Mouse (Mus musculus) limb, embryonic 15.5 days (tissue): Measurements from ENCODE around the gene Pdcd4. TPM values are rescaled to one million over a fixed set of nuclear protein-coding genes. Genes with fewer than 3 reads are reported as not detected.

Source experiments
- ATAC-seq: fragments of 200-750 bp; cut with Nextera tagmentation; 2 replicates; pipeline ENCODE4 v1.8.0; 2017; ENCODE audit warnings: low read depth, moderate TSS enrichment; ENCODE audit not compliant: insufficient number of reproducible peaks, low FRiP score, low TSS enrichment
- H3K27ac ChIP-seq: fragments of 300-500 bp; sonication (generic); 2 replicates; pipeline ENCODE4 v1.5.1; 2015; ENCODE audit warnings: moderate library complexity, mild to moderate bottlenecking, inconsistent platforms
- H3K27me3 ChIP-seq: fragments of 300-500 bp; sonication (generic); 2 replicates; pipeline ENCODE4 v1.6.1; 2015; ENCODE audit warnings: inconsistent platforms
- H3K36me3 ChIP-seq: fragments of 300-500 bp; sonication (generic); 2 replicates; pipeline ENCODE4 v1.6.1; 2015; ENCODE audit warnings: inconsistent platforms
- H3K4me1 ChIP-seq: fragments of 300-500 bp; sonication (generic); 2 replicates; pipeline ENCODE4 v1.6.1; 2015; ENCODE audit warnings: inconsistent platforms
- H3K4me2 ChIP-seq: fragments of 300-500 bp; sonication (generic); 2 replicates; pipeline ENCODE4 v1.6.1; 2015; ENCODE audit warnings: mild to moderate bottlenecking, inconsistent platforms
- H3K4me3 ChIP-seq: fragments of 300-500 bp; sonication (generic); 2 replicates; pipeline ENCODE4 v1.5.1; 2015; ENCODE audit warnings: mild to moderate bottlenecking, inconsistent platforms
- H3K9ac ChIP-seq: fragments of 300-500 bp; sonication (generic); 2 replicates; pipeline ENCODE4 v1.6.1; 2015; ENCODE audit warnings: inconsistent platforms
- H3K9me3 ChIP-seq: fragments of 300-500 bp; sonication (generic); 2 replicates; pipeline ENCODE4 v1.6.1; 2016; ENCODE audit warnings: inconsistent platforms
- WGBS: fragments of 180-500 bp; shearing (Covaris S2); methylation state at CpG from one replicate; pipeline ENCODE4 v1.1.7; 2015; 5-methylcytosine and 5-hydroxymethylcytosine counted together
- polyA plus RNA-seq: library from polyadenylated mRNA; unstranded; fragments of >200 nt; fragmentation: Nextera tagmentation; extraction: Ambion mirVana; gene quantifications from 2 replicates; pipeline ENCODE4 v1.2.1, GENCODE M21; 2015

Pdcd4 gene
- polyA plus RNA-seq: 98.4 and 108 TPM in 2 replicates

GRCm38 (mm10) chr19:53892061-53892460 lies at the start of gene Pdcd4:
Gene Pdcd4 (plus strand): TSS chr19:53892231.
- H3K4me3 ChIP-seq: no peak within 1 kb of the TSS; the same call in 1 of the 2 replicates
- WGBS: 10% methylated on average over 3 of the region's 3 CpGs
- peak within 1 kb of the TSS; percentile 91 for H3K27ac ChIP-seq
- H3K4me1 ChIP-seq: peaks cover 57% of the 10 kb centered on the region
- H3K36me3 ChIP-seq: no peaks in the 10 kb centered on the region
- H3K4me2 ChIP-seq: no peak within 1 kb of the TSS
- no peak within 1 kb of the TSS for H3K9ac ChIP-seq
- H3K27me3 ChIP-seq: no peaks in the 10 kb centered on the region
- no peaks in the 10 kb centered on the region for H3K9me3 ChIP-seq
- ATAC-seq: peak; percentile 65

- no peak overlapping the region for H3K4me3 ChIP-seq
Measured at GRCm38 (mm10) chr19:53843972-53844371, 48.1 kb upstream of the Pdcd4 start.

GRCm38 (mm10) chr19:53848272-53848995 lies 43.6 kb upstream of the Pdcd4 start:
- H3K9ac ChIP-seq: no peak overlapping the region
- H3K27ac ChIP-seq: 0 out of 2 replicates have a peak overlapping the region, but pooled peaks have one; percentile 17
- 80% methylated on average over 10 of the region's 10 CpGs for WGBS
- no peak overlapping the region for H3K4me3 ChIP-seq
- no peaks in the 10 kb centered on the region for H3K9me3 ChIP-seq
- H3K4me1 ChIP-seq: peaks cover 36% of the 10 kb centered on the region
- ATAC-seq: no peak
- H3K27me3 ChIP-seq: no peaks in the 10 kb centered on the region
- no peak overlapping the region for H3K4me2 ChIP-seq
- H3K36me3 ChIP-seq: no peaks in the 10 kb centered on the region

More at GRCm38 (mm10) chr19:53843972-53844371, 48.1 kb upstream of the Pdcd4 start:
- H3K4me1 ChIP-seq: peaks cover 7% of the 10 kb centered on the region; the same call in 1 of the 2 replicates
- no peaks in the 10 kb centered on the region for H3K36me3 ChIP-seq
- H3K27me3 ChIP-seq: no peaks in the 10 kb centered on the region
- no peak overlapping the region for H3K9ac ChIP-seq
- WGBS: 90% methylated on average over 8 of the region's 8 CpGs
- H3K27ac ChIP-seq: no peak overlapping the region
- no peak for ATAC-seq
- no peak overlapping the region for H3K4me2 ChIP-seq
- no peaks in the 10 kb centered on the region for H3K9me3 ChIP-seq

- H3K9ac ChIP-seq: no peak overlapping the region
- H3K4me1 ChIP-seq: peaks cover 43% of the 10 kb centered on the region
- no peaks in the 10 kb centered on the region for H3K9me3 ChIP-seq
- peak overlapping the region; percentile 22 for H3K4me2 ChIP-seq
- no peak; the same call in 1 of the 2 replicates for ATAC-seq
- H3K36me3 ChIP-seq: no peaks in the 10 kb centered on the region
- no peak overlapping the region for H3K4me3 ChIP-seq
- WGBS: 21% methylated on average over 18 of the region's 18 CpGs
- H3K27me3 ChIP-seq: no peaks in the 10 kb centered on the region
- H3K27ac ChIP-seq: peak overlapping the region; percentile 82
Measured at GRCm38 (mm10) chr19:53850166-53850922, 41.7 kb upstream of the Pdcd4 start.

- no peak overlapping the region for H3K4me3 ChIP-seq
- H3K9me3 ChIP-seq: no peaks in the 10 kb centered on the region
- no peak for ATAC-seq
- H3K27ac ChIP-seq: peak overlapping the region; percentile 82
- H3K4me1 ChIP-seq: peaks cover 48% of the 10 kb centered on the region
- 72% methylated on average over 13 of the region's 13 CpGs for WGBS
- no peaks in the 10 kb centered on the region for H3K27me3 ChIP-seq
- no peak overlapping the region for H3K9ac ChIP-seq
- no peaks in the 10 kb centered on the region for H3K36me3 ChIP-seq
- H3K4me2 ChIP-seq: no peak overlapping the region
Measured at GRCm38 (mm10) chr19:53851352-53851751, 40.7 kb upstream of the Pdcd4 start.

DNA sequence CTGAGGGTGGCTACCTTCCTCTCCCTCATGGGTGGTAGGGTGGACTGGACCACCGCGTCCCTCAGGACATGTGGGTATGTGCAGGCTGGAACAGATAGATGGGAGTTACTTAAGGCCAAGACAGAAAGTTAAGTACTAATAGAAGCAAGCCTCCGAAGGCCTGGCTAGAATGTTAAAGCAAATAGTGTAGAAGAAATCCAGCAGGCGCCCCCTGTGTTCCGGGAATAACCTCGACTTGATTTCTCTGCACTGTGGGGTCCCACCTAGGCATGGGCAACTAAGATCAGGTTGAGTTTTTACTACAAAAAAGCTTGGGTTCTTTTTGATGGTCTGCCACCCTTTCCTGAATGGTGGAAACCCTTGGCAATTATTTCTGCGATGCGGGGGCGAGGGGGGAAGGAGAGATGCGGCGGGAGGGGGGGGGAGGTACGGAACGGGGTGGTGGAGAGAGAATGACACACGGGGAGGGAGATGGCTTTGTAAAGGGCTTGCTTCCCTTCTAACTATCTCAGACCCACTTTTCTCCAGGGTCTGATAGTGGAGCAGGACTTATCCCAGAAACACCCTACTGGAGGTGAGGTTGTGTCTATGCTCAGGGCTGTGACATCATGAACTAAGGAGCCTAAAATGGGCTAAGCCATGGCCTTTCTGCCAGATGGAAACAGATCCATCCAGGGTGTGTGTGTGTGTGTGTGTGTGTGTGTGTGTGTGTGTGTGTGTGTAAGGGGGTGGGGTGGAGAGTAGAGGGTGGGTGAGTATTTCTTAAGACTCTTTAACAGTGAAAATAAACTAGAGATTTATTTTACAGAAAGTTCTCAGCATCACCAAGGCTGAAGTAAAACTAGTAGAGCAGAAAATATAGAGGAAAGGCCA lies 40.0 kb upstream of the Pdcd4 start:
- no peaks in the 10 kb centered on the region for H3K27me3 ChIP-seq
- H3K4me2 ChIP-seq: 0 out of 2 replicates have a peak overlapping the region, but pooled peaks have one; percentile 24
- H3K36me3 ChIP-seq: no peaks in the 10 kb centered on the region
- no peaks in the 10 kb centered on the region for H3K9me3 ChIP-seq
- H3K4me1 ChIP-seq: peaks cover 55% of the 10 kb centered on the region
- 74% methylated on average over 14 of the region's 14 CpGs for WGBS
- H3K9ac ChIP-seq: no peak overlapping the region
- H3K27ac ChIP-seq: peak overlapping the region; percentile 82
- peak; percentile 27; the same call in 1 of the 2 replicates for ATAC-seq
- H3K4me3 ChIP-seq: no peak overlapping the region

GRCm38 (mm10) chr19:53852699-53853451 lies 39.2 kb upstream of the Pdcd4 start:
- Histone ChIP-seq H3K27ac (peak overlapping the region; percentile 82), H3K9ac (no peak overlapping the region), H3K4me2 (peak overlapping the region; percentile 24), H3K4me1 (peaks cover 61% of the 10 kb centered on the region), H3K9me3 (no peaks in the 10 kb centered on the region), H3K27me3 (no peaks in the 10 kb centered on the region), H3K4me3 (peak overlapping the region; percentile 9; the same call in 1 of the 2 replicates), H3K36me3 (no peaks in the 10 kb centered on the region)
- peak; percentile 59 for ATAC-seq
- WGBS: 20% methylated on average over 15 of the region's 15 CpGs

- Histone ChIP-seq H3K9ac (no peak overlapping the region), H3K4me3 (no peak overlapping the region), H3K9me3 (no peaks in the 10 kb centered on the region), H3K4me1 (peaks cover 73% of the 10 kb centered on the region), H3K36me3 (no peaks in the 10 kb centered on the region), H3K27me3 (no peaks in the 10 kb centered on the region), H3K27ac (no peak overlapping the region), H3K4me2 (no peak overlapping the region)
- no peak for ATAC-seq
- 57% methylated on average over 4 of the region's 4 CpGs for WGBS
Measured at GRCm38 (mm10) chr19:53854978-53855377, 37.1 kb upstream of the Pdcd4 start.

GRCm38 (mm10) chr19:53855781-53856180 lies 36.2 kb upstream of the Pdcd4 start:
- no peak for ATAC-seq
- 84% methylated on average over 5 of the region's 5 CpGs for WGBS
- H3K4me1 ChIP-seq: peaks cover 65% of the 10 kb centered on the region

GRCm38 (mm10) chr19:53856794-53857193 lies 35.2 kb upstream of the Pdcd4 start:
- H3K9me3 ChIP-seq: no peaks in the 10 kb centered on the region
- H3K4me1 ChIP-seq: peaks cover 55% of the 10 kb centered on the region
- H3K27me3 ChIP-seq: no peaks in the 10 kb centered on the region
- no peak for ATAC-seq
- no peak overlapping the region for H3K4me3 ChIP-seq
- no peak overlapping the region for H3K4me2 ChIP-seq
- H3K36me3 ChIP-seq: no peaks in the 10 kb centered on the region
- no peak overlapping the region for H3K9ac ChIP-seq
- peak overlapping the region; percentile 47; the same call in 1 of the 2 replicates for H3K27ac ChIP-seq
- WGBS: 45% methylated on average over 9 of the region's 9 CpGs

More at GRCm38 (mm10) chr19:53855781-53856180, 36.2 kb upstream of the Pdcd4 start:
- Histone ChIP-seq H3K9ac (no peak overlapping the region), H3K27me3 (no peaks in the 10 kb centered on the region), H3K4me3 (no peak overlapping the region), H3K4me2 (no peak overlapping the region), H3K9me3 (no peaks in the 10 kb centered on the region), H3K36me3 (no peaks in the 10 kb centered on the region), H3K27ac (no peak overlapping the region)

DNA sequence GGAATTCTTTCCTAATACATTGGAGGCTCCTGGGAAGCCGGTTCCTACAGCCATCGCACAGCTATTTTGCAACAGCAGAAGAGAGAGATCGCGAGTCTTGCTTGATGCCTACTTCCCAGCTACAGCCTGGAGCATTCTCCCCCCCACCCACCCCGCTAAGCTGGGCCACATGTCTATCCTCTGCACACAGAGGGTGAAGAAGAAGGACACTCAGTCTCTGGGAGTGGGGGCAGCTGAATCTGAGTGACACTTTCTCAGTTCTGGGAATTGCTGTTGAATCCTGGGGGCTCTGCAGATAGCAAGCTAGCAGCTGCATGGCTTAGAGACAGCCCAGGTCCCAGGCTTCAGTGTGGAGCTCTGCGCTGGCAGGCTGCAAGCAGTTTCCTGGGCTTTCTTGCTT lies 34.1 kb upstream of the Pdcd4 start:
- 60% methylated on average over 6 of the region's 6 CpGs for WGBS
- peak; percentile 5; the same call in 1 of the 2 replicates for ATAC-seq
- H3K27ac ChIP-seq: peak overlapping the region; percentile 47

More for the DNA sequence above, 34.1 kb upstream of the Pdcd4 start:
- Histone ChIP-seq H3K4me3 (no peak overlapping the region), H3K9me3 (no peaks in the 10 kb centered on the region), H3K36me3 (no peaks in the 10 kb centered on the region), H3K4me2 (no peak overlapping the region), H3K27me3 (no peaks in the 10 kb centered on the region), H3K4me1 (peaks cover 49% of the 10 kb centered on the region), H3K9ac (no peak overlapping the region)
